Mouse (Mus musculus): ENCODE results near the gene Gm31571.
"Not testable (repeated sequence)": the region's sequence is repeated elsewhere in the genome, so short reads cannot be mapped to it uniquely, and the experiment has no call there.

The Gm31571 gene

DNA sequence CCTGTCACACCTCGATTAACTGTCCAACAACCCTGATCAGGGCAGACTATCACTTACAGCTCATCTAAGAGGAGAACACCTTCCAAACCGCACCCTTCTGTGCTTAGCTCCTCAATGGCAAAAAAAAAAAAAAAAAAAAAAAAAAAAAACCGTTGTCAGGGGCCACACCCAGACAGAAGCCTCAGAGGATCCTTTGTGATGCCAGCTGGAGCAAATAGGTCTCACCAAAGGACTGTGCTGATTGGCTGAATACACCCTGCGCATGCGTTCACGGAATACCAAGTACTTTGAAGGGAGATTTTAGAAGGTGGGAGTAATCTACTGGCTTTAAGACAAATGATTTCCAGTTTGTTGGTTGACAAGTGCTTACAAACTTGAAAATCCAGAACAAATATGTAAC is at the start of gene Gm31571:
Gm31571 (minus strand) TSS at position 101 of the 400 bp plus-strand sequence.
- DNase-seq (ENCODE audit: low spot score in 2 of 2), result not testable (repeated sequence)
